Mouse (Mus musculus) left cerebral cortex, postnatal 4 days (tissue): Measurements from ENCODE around the gene Gm17455. TPM values are rescaled to one million over a fixed set of nuclear protein-coding genes. Genes with fewer than 3 reads are reported as not detected.

Experiments used
- DNase-seq: peaks from one replicate; pipeline ENCODE4 v3.0.0-alpha.2; 2022
- intact Hi-C: fragments of 180-260 bp; cut with DNase I; formaldehyde crosslinking; loops from one replicate; pipeline ENCODE4 v1.15.1; 2025
- total RNA-seq, 2 experiments: library from RNA; stranded (reverse); gene quantifications; 2 replicates each; pipeline ENCODE4 v1.2.3; 2021

Gene Gm17455
- total RNA-seq, 2 experiments from 2014 or later = 1.2 to 2.1 TPM

- no peak for DNase-seq
Measured at GRCm38 (mm10) chr10:60373543-60373936, 26.0 kb upstream of the Gm17455 start.

GRCm38 (mm10) chr10:60373937-60374578 lies 25.5 kb upstream of the Gm17455 start:
- DNase-seq = no peak
- intact Hi-C loops = no loop called here

More at GRCm38 (mm10) chr10:60373543-60373936, 26.0 kb upstream of the Gm17455 start:
- intact Hi-C loops = no loop called here

- intact Hi-C loops = no loop called here
- DNase-seq = peak; percentile 43
Measured at GRCm38 (mm10) chr10:60376704-60377103, 22.8 kb upstream of the Gm17455 start.

GRCm38 (mm10) chr10:60379419-60379957 lies 20.0 kb upstream of the Gm17455 start:
- no peak for DNase-seq
- intact Hi-C loops = no loop called here

- DNase-seq = no peak
- intact Hi-C loops = no loop called here
Measured at GRCm38 (mm10) chr10:60380229-60380628, 19.3 kb upstream of the Gm17455 start.

- intact Hi-C loops = no loop called here
- no peak for DNase-seq
Measured at GRCm38 (mm10) chr10:60381142-60381925, 18.2 kb upstream of the Gm17455 start.

GRCm38 (mm10) chr10:60388332-60388731 lies 11.2 kb upstream of the Gm17455 start:
- no peak for DNase-seq
- intact Hi-C loops = no loop called here

GRCm38 (mm10) chr10:60389447-60389865 lies 10.1 kb upstream of the Gm17455 start:
- intact Hi-C loops = no loop called here
- DNase-seq = no peak

- intact Hi-C loops = no loop called here
- DNase-seq = no peak
Measured at GRCm38 (mm10) chr10:60390177-60390903, 9.2 kb upstream of the Gm17455 start.

GRCm38 (mm10) chr10:60390904-60391420 lies 8.6 kb upstream of the Gm17455 start:
- intact Hi-C loops = no loop called here
- no peak for DNase-seq

GRCm38 (mm10) chr10:60391661-60392060 lies 7.9 kb upstream of the Gm17455 start:
- no peak for DNase-seq
- intact Hi-C loops = no loop called here

GRCm38 (mm10) chr10:60394936-60395335 lies 4.6 kb upstream of the Gm17455 start:
- no peak for DNase-seq
- intact Hi-C loops = no loop called here

GRCm38 (mm10) chr10:60395605-60396004 lies 3.9 kb upstream of the Gm17455 start:
- no peak for DNase-seq
- intact Hi-C loops = no loop called here

GRCm38 (mm10) chr10:60398051-60398814 lies 1.3 kb upstream of the Gm17455 start:
- intact Hi-C loops = no loop called here
- no peak for DNase-seq

GRCm38 (mm10) chr10:60400507-60401295 lies 1.2 kb downstream of the Gm17455 start:
- intact Hi-C loops = no loop called here
- no peak for DNase-seq

- intact Hi-C loops = loop anchor here (5.0 kb wide), 2 partner anchors 98 to 347 kb away; partner anchors contain the start of gene Slc29a3
- peak; percentile 53 for DNase-seq
Measured at GRCm38 (mm10) chr10:60405460-60406177, 6.1 kb downstream of the Gm17455 start.

- intact Hi-C loops = loop anchor here (5.0 kb wide), 2 partner anchors 101 to 344 kb away; partner anchors contain the start of gene Slc29a3
- DNase-seq = peak; percentile 64
Measured at GRCm38 (mm10) chr10:60407831-60408230, 8.3 kb downstream of the Gm17455 start.

- no peak for DNase-seq
Measured at GRCm38 (mm10) chr10:60411794-60412193, 12.3 kb downstream of the Gm17455 start.

More at GRCm38 (mm10) chr10:60411794-60412193, 12.3 kb downstream of the Gm17455 start:
- intact Hi-C loops = loop anchor here (5.0 kb wide), 1 partner anchor 281 kb away; no protein-coding TSS in a partner anchor
